Mouse (Mus musculus): Measurements from ENCODE around the gene Anks1. TPM values are rescaled to one million over a fixed set of nuclear protein-coding genes. Genes with fewer than 3 reads are reported as not detected.
"Not testable (repeated sequence)": the region's sequence is repeated elsewhere in the genome, so short reads cannot be mapped to it uniquely, and the experiment has no call there.

The Anks1 gene
- polyA plus RNA-seq, 1 experiment from 2014 or later: 69.0 TPM

- Histone ChIP-seq H3K4me2 (replicated peaks) (no peak overlapping the region), H3K4me1 (replicated peaks; ENCODE audit: control insufficient read depth, insufficient read depth, low read length) (no peaks in the 10 kb centered on the region), H3K27me3 (ENCODE audit: control insufficient read depth, insufficient read depth, low read length) (no peaks in the 10 kb centered on the region), H3K27ac (no peak overlapping the region), H3K9ac (no peak overlapping the region), H3K36me3 (replicated peaks; ENCODE audit: control insufficient read depth, insufficient read depth) (peaks cover 61% of the 10 kb centered on the region), H3K4me3 (replicated peaks; ENCODE audit: low read length) (no peak overlapping the region), H3K9me3 (ENCODE audit: control insufficient read depth, low read length) (no peaks in the 10 kb centered on the region)
- ATAC-seq (ENCODE audit: low FRiP score) (no peak), DNase-seq (ENCODE audit: low spot score) (no peak)
- WGBS: 87% methylated on average over 4 of the region's 4 CpGs
Measured at GRCm38 (mm10) chr17:27996320-27996719, 87.2 kb downstream of the Anks1 start.

DNA sequence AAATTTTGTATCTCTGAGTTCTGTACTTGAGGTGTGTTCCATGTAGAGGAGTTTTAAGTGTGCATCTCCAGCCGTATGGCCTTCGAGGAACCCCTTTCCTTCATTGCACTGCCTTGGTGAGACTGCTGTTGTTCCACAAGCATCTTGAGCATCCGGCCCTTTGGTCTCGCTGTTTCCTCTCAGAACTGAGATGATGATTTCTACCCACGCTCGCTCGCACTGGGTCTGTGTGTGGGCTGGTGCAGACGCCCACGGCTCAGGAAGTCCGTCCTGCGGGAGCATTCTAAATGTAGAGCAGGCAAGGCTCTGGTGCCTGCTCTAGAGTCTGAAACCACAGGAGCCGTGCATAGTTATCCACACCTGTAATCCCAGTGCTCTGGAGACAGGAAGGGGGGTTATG is 88.1 kb downstream of the Anks1 start:
- Histone ChIP-seq H3K9me3 (ENCODE audit: control insufficient read depth, low read length) (no peaks in the 10 kb centered on the region), H3K36me3 (replicated peaks; ENCODE audit: control insufficient read depth, insufficient read depth) (peaks cover 57% of the 10 kb centered on the region), H3K27ac (no peak overlapping the region), H3K4me1 (replicated peaks; ENCODE audit: control insufficient read depth, insufficient read depth, low read length) (no peaks in the 10 kb centered on the region), H3K27me3 (ENCODE audit: control insufficient read depth, insufficient read depth, low read length) (no peaks in the 10 kb centered on the region), H3K4me2 (replicated peaks) (no peak overlapping the region), H3K4me3 (replicated peaks; ENCODE audit: low read length) (no peak overlapping the region), H3K9ac (no peak overlapping the region)
- 76% methylated on average over 12 of the region's 12 CpGs for WGBS
- no peak for ATAC-seq (ENCODE audit: low FRiP score)
- no peak for DNase-seq (ENCODE audit: low spot score)

GRCm38 (mm10) chr17:27999683-28000273 is 90.7 kb downstream of the Anks1 start:
- not testable (repeated sequence) for H3K4me3 ChIP-seq (replicated peaks; ENCODE audit: low read length); H3K9ac ChIP-seq; H3K4me2 ChIP-seq (replicated peaks); H3K4me1 ChIP-seq (replicated peaks; ENCODE audit: control insufficient read depth, insufficient read depth, low read length); ATAC-seq (ENCODE audit: low FRiP score); H3K9me3 ChIP-seq (ENCODE audit: control insufficient read depth, low read length); H3K27me3 ChIP-seq (ENCODE audit: control insufficient read depth, insufficient read depth, low read length); DNase-seq (ENCODE audit: low spot score); H3K27ac ChIP-seq
- 80% methylated on average over 13 of the region's 13 CpGs for WGBS
- peaks cover 39% of the 10 kb centered on the region for H3K36me3 ChIP-seq (replicated peaks; ENCODE audit: control insufficient read depth, insufficient read depth)

- no peak overlapping the region for H3K27ac ChIP-seq
- DNase-seq (ENCODE audit: low spot score) (no peak), ATAC-seq (ENCODE audit: low FRiP score) (no peak)
- H3K4me3 ChIP-seq (replicated peaks; ENCODE audit: low read length): no peak overlapping the region
- no peaks in the 10 kb centered on the region for H3K27me3 ChIP-seq (ENCODE audit: control insufficient read depth, insufficient read depth, low read length)
- H3K4me1 ChIP-seq (replicated peaks; ENCODE audit: control insufficient read depth, insufficient read depth, low read length): no peaks in the 10 kb centered on the region; the same call in 1 of the 2 replicates
- peaks cover 35% of the 10 kb centered on the region for H3K36me3 ChIP-seq (replicated peaks; ENCODE audit: control insufficient read depth, insufficient read depth)
- H3K9me3 ChIP-seq (ENCODE audit: control insufficient read depth, low read length): no peaks in the 10 kb centered on the region
- no peak overlapping the region for H3K4me2 ChIP-seq (replicated peaks)
- 57% methylated on average over 4 of the region's 4 CpGs for WGBS
- H3K9ac ChIP-seq: no peak overlapping the region
Measured at GRCm38 (mm10) chr17:28000389-28000788, 91.3 kb downstream of the Anks1 start.

DNA sequence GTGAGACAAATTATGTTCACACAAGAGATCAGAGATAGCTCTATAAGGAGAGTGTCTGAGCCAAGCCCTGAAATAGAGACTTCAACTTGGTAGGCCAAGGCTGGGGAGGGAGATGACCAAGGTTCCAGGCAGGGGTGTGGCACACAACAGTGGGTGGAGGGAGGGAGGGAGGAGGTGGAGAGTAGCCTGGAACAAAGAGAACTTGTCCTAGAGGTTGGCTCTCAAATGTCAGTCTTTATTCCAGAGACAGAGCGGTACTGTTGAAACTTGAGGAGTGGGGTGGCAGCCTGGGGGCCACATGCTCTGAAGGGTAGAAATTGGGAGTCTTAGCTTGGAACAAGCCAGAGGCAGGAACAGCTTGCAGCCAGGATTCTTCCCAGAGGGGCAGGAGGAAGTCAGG is 91.7 kb downstream of the Anks1 start:
- 21% methylated on average over 1 of the region's 1 CpGs for WGBS
- peaks cover 4% of the 10 kb centered on the region for H3K4me1 ChIP-seq (replicated peaks; ENCODE audit: control insufficient read depth, insufficient read depth, low read length)
- H3K9me3 ChIP-seq (ENCODE audit: control insufficient read depth, low read length): no peaks in the 10 kb centered on the region
- H3K4me2 ChIP-seq (replicated peaks): no peak overlapping the region
- no peak overlapping the region for H3K4me3 ChIP-seq (replicated peaks; ENCODE audit: low read length)
- no peak overlapping the region for H3K9ac ChIP-seq
- peaks cover 30% of the 10 kb centered on the region for H3K36me3 ChIP-seq (replicated peaks; ENCODE audit: control insufficient read depth, insufficient read depth)
- no peaks in the 10 kb centered on the region for H3K27me3 ChIP-seq (ENCODE audit: control insufficient read depth, insufficient read depth, low read length)
- no peak overlapping the region for H3K27ac ChIP-seq
- DNase-seq (ENCODE audit: low spot score) (no peak), ATAC-seq (ENCODE audit: low FRiP score) (no peak; the same call in 1 of the 2 replicates)

- no peak overlapping the region for H3K9ac ChIP-seq
- H3K4me3 ChIP-seq (replicated peaks; ENCODE audit: low read length): no peak overlapping the region
- peaks cover 19% of the 10 kb centered on the region; the same call in 1 of the 2 replicates for H3K36me3 ChIP-seq (replicated peaks; ENCODE audit: control insufficient read depth, insufficient read depth)
- DNase-seq (ENCODE audit: low spot score): no peak
- H3K4me2 ChIP-seq (replicated peaks): no peak overlapping the region
- no peak for ATAC-seq (ENCODE audit: low FRiP score)
- H3K9me3 ChIP-seq (ENCODE audit: control insufficient read depth, low read length): no peaks in the 10 kb centered on the region
- H3K27me3 ChIP-seq (ENCODE audit: control insufficient read depth, insufficient read depth, low read length): no peaks in the 10 kb centered on the region
- H3K4me1 ChIP-seq (replicated peaks; ENCODE audit: control insufficient read depth, insufficient read depth, low read length): peaks cover 33% of the 10 kb centered on the region
- H3K27ac ChIP-seq: no peak overlapping the region
Measured at GRCm38 (mm10) chr17:28005393-28005792, 96.3 kb downstream of the Anks1 start.

- H3K4me1 ChIP-seq (replicated peaks; ENCODE audit: control insufficient read depth, insufficient read depth, low read length): peaks cover 33% of the 10 kb centered on the region
- H3K27me3 ChIP-seq (ENCODE audit: control insufficient read depth, insufficient read depth, low read length): no peaks in the 10 kb centered on the region
- no peak for ATAC-seq (ENCODE audit: low FRiP score)
- H3K9ac ChIP-seq: no peak overlapping the region
- WGBS: 90% methylated on average over 8 of the region's 8 CpGs
- DNase-seq (ENCODE audit: low spot score): no peak
- no peak overlapping the region for H3K27ac ChIP-seq
- peaks cover 23% of the 10 kb centered on the region; the same call in 1 of the 2 replicates for H3K36me3 ChIP-seq (replicated peaks; ENCODE audit: control insufficient read depth, insufficient read depth)
- H3K4me2 ChIP-seq (replicated peaks): no peak overlapping the region
- no peaks in the 10 kb centered on the region for H3K9me3 ChIP-seq (ENCODE audit: control insufficient read depth, low read length)
- H3K4me3 ChIP-seq (replicated peaks; ENCODE audit: low read length): no peak overlapping the region
Measured at GRCm38 (mm10) chr17:28006208-28006607, 97.1 kb downstream of the Anks1 start.

GRCm38 (mm10) chr17:28006611-28007010 is 97.5 kb downstream of the Anks1 start:
- Histone ChIP-seq H3K9me3 (ENCODE audit: control insufficient read depth, low read length) (no peaks in the 10 kb centered on the region), H3K4me1 (replicated peaks; ENCODE audit: control insufficient read depth, insufficient read depth, low read length) (peaks cover 33% of the 10 kb centered on the region), H3K4me3 (replicated peaks; ENCODE audit: low read length) (no peak overlapping the region), H3K9ac (0 out of 2 replicates have a peak overlapping the region, but pooled peaks have one; percentile 31), H3K27ac (peak overlapping the region; percentile 66; the same call in 1 of the 2 replicates), H3K27me3 (ENCODE audit: control insufficient read depth, insufficient read depth, low read length) (no peaks in the 10 kb centered on the region), H3K36me3 (replicated peaks; ENCODE audit: control insufficient read depth, insufficient read depth) (peaks cover 23% of the 10 kb centered on the region; the same call in 1 of the 2 replicates), H3K4me2 (replicated peaks) (no peak overlapping the region)
- WGBS: 54% methylated on average over 5 of the region's 5 CpGs
- ATAC-seq (ENCODE audit: low FRiP score) (no peak), DNase-seq (ENCODE audit: low spot score) (no peak)

DNA sequence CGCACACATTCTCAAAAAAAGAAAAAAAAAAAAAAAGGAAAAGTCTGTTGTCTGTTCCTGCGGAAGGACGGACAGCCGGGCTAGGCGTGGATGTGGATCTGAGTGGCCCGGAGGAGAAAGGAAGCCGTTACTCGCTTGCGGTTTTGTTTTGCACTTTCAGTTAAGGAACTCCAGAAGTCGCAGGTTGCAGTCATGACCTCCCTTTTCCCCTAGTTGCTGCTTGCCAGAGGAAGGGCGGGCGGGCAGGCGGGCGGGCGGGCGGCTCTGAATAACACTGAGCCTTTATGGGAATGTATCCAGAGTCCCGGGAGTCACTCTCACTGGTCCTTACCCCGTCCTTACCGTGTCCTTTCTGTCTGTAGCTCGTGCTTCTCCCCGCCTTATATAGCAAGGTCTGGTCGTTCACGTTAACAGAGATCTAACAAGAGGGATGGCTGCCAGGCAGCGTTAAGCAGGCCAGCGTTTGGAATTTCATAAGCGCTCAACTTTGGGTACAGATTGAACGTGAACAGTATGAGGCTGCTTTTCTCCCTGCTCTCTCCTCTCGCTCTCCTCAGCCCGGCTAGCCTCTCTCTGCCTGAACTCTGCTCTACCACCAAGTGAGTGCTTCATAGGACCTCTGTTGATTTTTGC is 98.2 kb downstream of the Anks1 start:
- H3K4me1 ChIP-seq (replicated peaks; ENCODE audit: control insufficient read depth, insufficient read depth, low read length): peaks cover 35% of the 10 kb centered on the region
- WGBS: 14% methylated on average over 29 of the region's 29 CpGs
- H3K27ac ChIP-seq: peak overlapping the region; percentile 66
- ATAC-seq (ENCODE audit: low FRiP score): peak; percentile 9; the same call in 1 of the 2 replicates
- no peaks in the 10 kb centered on the region for H3K9me3 ChIP-seq (ENCODE audit: control insufficient read depth, low read length)
- H3K4me3 ChIP-seq (replicated peaks; ENCODE audit: low read length): no peak overlapping the region
- peak overlapping the region; percentile 35 for H3K4me2 ChIP-seq (replicated peaks)
- H3K36me3 ChIP-seq (replicated peaks; ENCODE audit: control insufficient read depth, insufficient read depth): peaks cover 23% of the 10 kb centered on the region; the same call in 1 of the 2 replicates
- H3K27me3 ChIP-seq (ENCODE audit: control insufficient read depth, insufficient read depth, low read length): no peaks in the 10 kb centered on the region
- peak overlapping the region; percentile 31 for H3K9ac ChIP-seq
- DNase-seq (ENCODE audit: low spot score): peak; percentile 45

Measured in hindbrain, embryonic 14.5 days (tissue).